Mouse (Mus musculus) hindbrain, postnatal 0 days (tissue): Measurements from ENCODE around the gene Gm14443. TPM values are rescaled to one million over a fixed set of nuclear protein-coding genes. Genes with fewer than 3 reads are reported as not detected.
"Not testable (repeated sequence)": the region's sequence is repeated elsewhere in the genome, so short reads cannot be mapped to it uniquely, and the experiment has no call there.

Source experiments
- ATAC-seq: fragments of 200-750 bp; cut with Nextera tagmentation; 2 replicates; pipeline ENCODE4 v1.8.0; 2017; ENCODE audit warnings: mild to moderate bottlenecking, moderate TSS enrichment, moderate library complexity
- DNase-seq: peaks from one replicate; pipeline ENCODE4 v3.0.0-alpha.2; 2015; ENCODE audit warnings: low spot score
- H3K27ac ChIP-seq: fragments of 300-500 bp; sonication (generic); 2 replicates; pipeline ENCODE4 v1.5.1; 2014; ENCODE audit warnings: mild to moderate bottlenecking
- H3K27me3 ChIP-seq: fragments of 300-500 bp; sonication (generic); 2 replicates; pipeline ENCODE4 v1.6.1; 2014; ENCODE audit warnings: low read length, mixed read lengths; ENCODE audit not compliant: insufficient read depth
- H3K36me3 ChIP-seq: fragments of 300-500 bp; sonication (generic); 2 replicates; pipeline ENCODE4 v1.6.1; 2014; ENCODE audit warnings: low read length, mixed read lengths; ENCODE audit not compliant: insufficient read depth
- H3K4me1 ChIP-seq: fragments of 300-500 bp; sonication (generic); 2 replicates; pipeline ENCODE4 v1.6.1; 2014; ENCODE audit warnings: antibody characterized with exemption, low read length, mixed read lengths; ENCODE audit not compliant: insufficient read depth
- H3K4me2 ChIP-seq: fragments of 300-500 bp; sonication (generic); 2 replicates; pipeline ENCODE4 v1.6.1; 2014; ENCODE audit warnings: low read depth, mild to moderate bottlenecking, low read length, moderate library complexity, mixed read lengths
- H3K4me3 ChIP-seq: fragments of 300-500 bp; sonication (generic); 2 replicates; pipeline ENCODE4 v1.5.1; 2014; ENCODE audit warnings: low read length
- H3K9ac ChIP-seq: fragments of 300-500 bp; sonication (generic); replicated peaks from 2 replicates; pipeline ENCODE4 v1.6.1; 2014; ENCODE audit warnings: mild to moderate bottlenecking, low read length, moderate library complexity, mixed read lengths
- H3K9me3 ChIP-seq: fragments of 300-500 bp; sonication (generic); 2 replicates; pipeline ENCODE4 v1.6.1; 2016; ENCODE audit warnings: low read length, mixed read lengths
- CTCF ChIP-seq: IDR thresholded peaks from 2 replicates; pipeline ENCODE4 v1.5.1; 2016; ENCODE audit warnings: antibody characterized with exemption, control low read depth, low read depth
- WGBS: fragments of 180-500 bp; shearing (Covaris S2); extraction: QIAGEN DNeasy Blood & Tissue Kit; methylation state at CpG from one replicate; pipeline ENCODE4 v1.1.7; 2014; 5-methylcytosine and 5-hydroxymethylcytosine counted together
- polyA plus RNA-seq: library from polyadenylated mRNA; unstranded; fragments of >200 nt; fragmentation: Nextera tagmentation; extraction: Ambion mirVana; gene quantifications from 2 replicates; pipeline ENCODE4 v1.2.1, GENCODE M21; 2015
- total RNA-seq: library from RNA; depleted of rRNA; stranded (reverse); fragments of >200 nt; gene quantifications from 2 replicates; pipeline ENCODE4 v1.2.3, GENCODE M21; 2014; rRNA removed

Gene Gm14443
- total RNA-seq (0.14 and 0.63 TPM in 2 replicates), polyA plus RNA-seq (0.46 and 0.50 TPM in 2 replicates)

DNA sequence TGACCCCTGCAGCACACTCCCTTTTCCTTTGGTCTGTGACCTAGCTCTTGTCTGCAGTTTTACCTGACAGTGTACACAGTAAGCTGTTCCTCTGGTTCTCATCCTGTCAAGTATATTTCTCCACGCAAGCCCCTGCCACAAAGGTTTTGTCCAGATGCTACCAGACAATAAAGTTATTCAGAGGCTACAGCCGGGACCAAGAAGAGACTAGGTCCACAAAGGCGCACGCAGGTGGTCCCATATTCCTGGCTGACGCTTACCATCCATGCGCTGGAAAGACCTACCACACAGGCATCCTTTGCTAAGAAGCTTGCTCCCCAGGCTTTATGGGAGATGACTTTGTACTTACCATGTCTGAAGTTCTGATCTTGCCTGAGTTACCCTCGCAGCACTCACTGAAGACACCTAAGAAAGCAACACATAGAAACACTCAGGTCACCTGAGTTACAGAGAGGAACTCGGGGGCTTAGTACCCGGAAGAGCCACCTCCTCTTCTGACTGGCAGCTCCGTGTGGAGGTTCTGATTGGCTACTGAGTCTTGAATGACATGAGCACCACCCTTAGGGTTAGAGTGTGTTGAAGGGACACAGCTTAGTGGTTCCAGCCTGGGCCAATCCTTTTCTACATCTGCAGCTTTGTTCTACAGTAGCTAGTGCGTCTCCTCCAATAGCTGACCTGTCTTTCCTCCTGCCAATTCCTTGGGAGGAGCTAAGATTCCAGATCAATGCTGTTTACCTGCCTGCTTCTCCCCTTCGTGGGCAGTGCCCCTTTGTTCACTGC lies at the start of gene Gm14443:
Gene Gm14443, minus strand, starts transcription at position 471 of the 780 bp plus-strand sequence.
- H3K36me3 ChIP-seq, DNase-seq, ATAC-seq, H3K9ac ChIP-seq, H3K4me1 ChIP-seq, H3K4me3 ChIP-seq, H3K27me3 ChIP-seq, H3K27ac ChIP-seq, H3K4me2 ChIP-seq, H3K9me3 ChIP-seq: not testable (repeated sequence)
- 81% methylated on average over 12 of the region's 12 CpGs for WGBS

DNA sequence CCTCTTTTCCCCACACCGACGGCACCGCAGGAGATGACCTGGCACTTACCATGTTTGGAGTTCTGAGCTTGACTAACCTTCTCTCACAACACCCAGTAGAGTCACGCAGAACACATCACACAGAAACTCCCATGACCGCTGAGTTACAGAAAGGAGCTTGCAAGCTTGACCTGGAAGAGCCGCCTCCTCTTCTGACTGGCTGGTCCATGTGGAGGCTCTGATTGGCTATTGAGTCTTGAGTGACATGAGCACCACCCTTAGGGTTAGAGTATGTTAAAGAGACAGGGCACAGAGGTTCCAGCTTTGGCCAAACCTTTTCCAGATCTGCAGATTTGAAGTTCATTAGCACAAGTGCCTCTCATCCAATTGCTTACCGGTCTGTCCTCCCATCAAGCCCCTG lies 31.1 kb upstream of the Gm14443 start, which contains the start of gene Gm14391:
Gene Gm14391, minus strand, starts transcription at position 186 of the 400 bp plus-strand sequence.
- not testable (repeated sequence) for H3K36me3 ChIP-seq, H3K9me3 ChIP-seq, H3K9ac ChIP-seq, H3K27me3 ChIP-seq, DNase-seq, ATAC-seq, H3K4me2 ChIP-seq, H3K4me3 ChIP-seq, H3K4me1 ChIP-seq, H3K27ac ChIP-seq
- WGBS: no CpG with 5 or more reads among the region's 7 CpGs

DNA sequence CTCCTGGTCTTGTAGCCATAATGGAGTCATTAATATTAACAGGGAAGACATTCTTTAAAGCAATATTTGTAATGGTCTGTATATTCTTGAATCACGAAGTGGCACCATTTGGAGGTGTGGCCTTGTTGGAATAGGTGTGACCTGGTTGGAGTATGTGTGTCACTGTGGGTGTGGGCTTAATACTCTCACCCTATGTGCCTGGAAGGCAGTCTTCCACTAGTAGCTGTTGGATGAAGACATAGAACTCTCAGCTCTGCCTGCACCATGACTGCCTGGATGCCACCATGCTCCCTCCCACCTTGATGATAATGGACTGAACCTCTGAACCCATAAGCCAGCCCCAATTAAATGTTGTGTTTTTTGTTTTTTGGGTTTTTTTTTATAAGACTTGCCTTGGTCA lies 3.3 kb upstream of the Gm14443 start:
- ATAC-seq, H3K4me2 ChIP-seq, H3K27me3 ChIP-seq, H3K27ac ChIP-seq, H3K9me3 ChIP-seq, H3K4me3 ChIP-seq, H3K9ac ChIP-seq, DNase-seq, H3K36me3 ChIP-seq, H3K4me1 ChIP-seq: not testable (repeated sequence)
- WGBS: 71% methylated on average over 1 of the region's 1 CpGs

DNA sequence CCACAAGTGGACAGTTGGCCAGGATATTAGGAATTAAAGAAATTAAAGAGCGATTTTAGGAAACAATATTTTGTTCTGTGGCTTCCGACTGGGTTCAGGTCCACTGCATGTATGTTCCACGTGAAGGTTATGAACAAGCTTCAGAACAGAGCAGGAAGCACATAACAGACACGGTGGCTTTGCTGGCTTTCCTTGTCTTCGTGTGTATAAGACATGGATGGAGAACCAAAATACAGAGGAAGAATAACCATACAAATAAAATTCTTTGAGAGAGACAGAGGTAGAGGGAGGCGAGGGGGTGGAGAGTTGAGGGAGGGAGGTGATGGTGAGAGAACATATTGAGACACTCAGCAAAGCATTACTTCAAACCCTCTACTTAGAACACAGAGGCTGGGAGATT lies 641 bp upstream of the Gm14443 start:
- H3K27me3 ChIP-seq: no peaks in the 10 kb centered on the region
- DNase-seq: no peak
- no peaks in the 10 kb centered on the region for H3K36me3 ChIP-seq
- no peak overlapping the region for H3K27ac ChIP-seq
- 77% methylated on average over 6 of the region's 6 CpGs for WGBS
- no peak for TF ChIP-seq CTCF
- ATAC-seq: no peak
- no peak overlapping the region for H3K4me2 ChIP-seq
- no peak overlapping the region for H3K4me3 ChIP-seq
- no peaks in the 10 kb centered on the region for H3K4me1 ChIP-seq
- H3K9ac ChIP-seq: no peak overlapping the region
- no peaks in the 10 kb centered on the region for H3K9me3 ChIP-seq

DNA sequence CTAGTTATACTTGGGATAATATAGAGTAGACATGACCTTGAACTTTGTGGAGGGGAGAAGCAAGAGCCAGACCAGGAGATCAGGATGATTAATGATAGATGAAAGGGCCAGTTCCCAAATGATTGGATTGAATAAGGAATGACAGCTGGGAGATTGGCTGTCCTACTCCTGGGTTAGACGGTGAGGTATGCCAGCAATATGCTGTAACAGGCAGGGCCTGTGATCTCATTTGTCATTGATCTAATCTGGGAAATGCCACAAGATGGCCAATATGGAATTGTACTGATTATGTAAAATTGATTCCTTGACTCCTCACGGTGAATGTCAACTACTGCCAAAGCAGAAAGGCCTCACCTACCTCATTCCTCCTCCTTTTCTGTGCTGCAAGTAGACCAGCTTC lies 1.6 kb downstream of the Gm14443 start:
- ATAC-seq, H3K9ac ChIP-seq, H3K4me2 ChIP-seq: not testable (repeated sequence)

DNA sequence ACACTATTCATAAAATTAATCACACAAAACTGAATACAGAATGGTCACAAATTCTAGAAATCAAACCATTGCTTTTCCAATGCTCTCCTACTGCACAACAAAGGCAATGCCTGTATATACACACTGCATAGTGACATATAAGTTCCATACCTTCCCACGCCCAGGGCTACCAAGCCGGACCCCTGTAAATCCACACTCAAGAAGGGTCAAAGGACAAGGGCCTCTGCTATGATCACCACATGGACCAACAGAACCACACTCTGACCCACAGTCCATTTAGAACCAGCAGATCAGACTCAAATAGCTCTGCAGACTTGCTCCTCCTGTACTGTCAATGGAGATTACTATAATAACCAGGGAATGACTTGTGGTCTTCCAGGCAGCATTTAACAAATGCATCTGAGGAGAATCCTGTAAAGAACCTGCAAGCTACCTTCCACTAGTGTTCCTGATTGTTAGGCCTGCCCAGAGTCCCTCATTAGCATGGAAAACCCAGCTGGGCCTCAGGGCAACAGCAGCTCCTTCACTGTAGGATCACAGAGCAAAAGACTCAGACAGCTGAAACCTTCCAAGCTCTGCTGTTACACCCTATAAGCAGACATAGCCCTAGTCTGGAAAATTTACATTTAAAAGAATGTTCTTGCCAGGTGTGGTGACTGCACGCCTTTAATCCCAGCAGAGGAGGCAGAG lies 2.6 kb downstream of the Gm14443 start:
- ATAC-seq, H3K9me3 ChIP-seq, H3K4me1 ChIP-seq, H3K4me2 ChIP-seq, H3K27me3 ChIP-seq, H3K4me3 ChIP-seq, H3K9ac ChIP-seq, H3K36me3 ChIP-seq, DNase-seq, H3K27ac ChIP-seq: not testable (repeated sequence)
- 83% methylated on average over 3 of the region's 3 CpGs for WGBS

More for the DNA sequence above, 1.6 kb downstream of the Gm14443 start:
- H3K27ac ChIP-seq, H3K9me3 ChIP-seq, H3K4me1 ChIP-seq, H3K4me3 ChIP-seq, DNase-seq, H3K27me3 ChIP-seq, H3K36me3 ChIP-seq: not testable (repeated sequence)
- WGBS: 84% methylated on average over 2 of the region's 2 CpGs

DNA sequence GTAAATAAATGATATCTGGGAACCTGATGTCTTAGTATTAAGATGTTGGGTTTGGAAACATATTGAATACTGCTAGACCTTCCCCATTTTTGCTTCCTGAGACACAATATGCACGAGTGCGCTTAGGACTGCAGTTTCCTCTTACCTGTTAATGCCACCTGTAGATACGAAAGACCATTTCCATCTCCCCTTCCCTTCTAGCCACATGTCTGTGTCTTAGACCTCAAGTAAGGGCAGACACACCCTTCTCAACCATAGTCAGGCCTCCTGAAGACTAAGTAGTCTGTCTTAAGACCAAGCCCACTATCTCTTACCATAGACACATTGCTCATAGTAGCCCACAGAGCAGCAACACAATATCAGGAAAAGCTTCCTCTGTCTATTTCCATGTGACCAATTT lies 3.5 kb downstream of the Gm14443 start:
- H3K36me3 ChIP-seq: no peaks in the 10 kb centered on the region
- H3K27me3 ChIP-seq: no peaks in the 10 kb centered on the region
- H3K4me2 ChIP-seq: no peak overlapping the region
- no peak overlapping the region for H3K27ac ChIP-seq
- no peak overlapping the region for H3K9ac ChIP-seq
- no peak for TF ChIP-seq CTCF
- no peaks in the 10 kb centered on the region for H3K4me1 ChIP-seq
- 86% methylated on average over 3 of the region's 3 CpGs for WGBS
- no peak for DNase-seq
- no peak for ATAC-seq
- H3K4me3 ChIP-seq: no peak overlapping the region
- H3K9me3 ChIP-seq: no peaks in the 10 kb centered on the region

DNA sequence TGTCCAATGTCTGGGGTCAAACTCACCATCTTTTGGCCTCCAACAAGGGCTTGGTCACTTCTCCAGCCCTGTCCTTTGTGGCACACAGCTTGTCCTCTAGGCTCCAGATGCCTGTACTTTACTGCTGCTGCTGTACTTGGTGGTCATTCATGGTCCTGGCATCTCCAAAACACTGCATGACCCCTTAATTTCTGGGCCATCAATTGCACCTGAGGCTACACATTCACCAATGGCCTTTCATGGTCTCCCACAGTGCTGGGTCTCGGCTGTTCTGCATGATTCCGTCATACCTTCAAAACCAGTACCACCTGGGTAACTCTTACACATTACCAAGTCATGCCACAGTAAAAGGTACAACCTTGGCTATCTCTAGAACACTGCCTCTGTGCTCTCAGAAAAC lies 8.8 kb downstream of the Gm14443 start:
- not testable (repeated sequence) for H3K9ac ChIP-seq, H3K27ac ChIP-seq, H3K27me3 ChIP-seq, H3K4me2 ChIP-seq, H3K4me3 ChIP-seq, DNase-seq, ATAC-seq, H3K9me3 ChIP-seq, H3K4me1 ChIP-seq, H3K36me3 ChIP-seq
- 84% methylated on average over 2 of the region's 2 CpGs for WGBS

DNA sequence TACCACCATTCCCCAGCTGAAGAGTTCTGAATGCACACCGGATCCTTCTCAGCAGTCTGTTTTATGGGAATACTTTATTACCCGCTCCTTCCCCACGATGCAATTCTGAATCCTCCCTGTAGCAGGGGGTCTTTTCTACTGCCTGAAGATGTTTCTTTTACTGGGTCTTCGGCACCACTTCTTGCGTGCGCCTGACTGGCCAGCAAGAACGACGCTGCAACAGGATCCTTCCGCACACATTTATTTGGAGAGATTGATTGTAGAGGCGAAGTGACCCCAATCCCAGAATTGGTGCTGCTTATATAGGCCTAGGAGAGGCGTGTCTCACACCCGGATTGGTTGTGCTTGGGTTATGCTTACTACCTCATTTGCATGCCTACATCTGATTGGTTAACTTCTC lies 10.6 kb downstream of the Gm14443 start:
- H3K4me3 ChIP-seq: not testable (repeated sequence)
- WGBS: 95% methylated on average over 12 of the region's 12 CpGs

DNA sequence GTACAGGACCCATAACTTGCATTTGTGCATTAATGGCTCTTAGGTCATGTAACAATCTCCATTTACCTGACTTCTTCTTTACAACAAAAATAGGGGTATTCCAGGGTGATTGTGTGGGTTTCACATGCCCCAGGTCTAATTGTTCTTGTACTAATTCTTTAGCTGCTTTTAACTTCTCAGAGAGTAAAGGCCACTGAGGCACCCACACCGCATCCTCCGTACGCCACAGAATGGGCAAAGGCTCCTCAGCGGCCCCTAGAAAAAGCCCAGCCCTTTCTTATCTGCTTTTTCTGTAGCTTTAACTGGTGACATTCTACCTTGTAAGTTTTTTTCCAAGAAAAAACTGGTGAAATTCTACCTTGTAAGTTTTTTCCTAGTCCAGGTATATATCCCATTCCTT lies 14.2 kb downstream of the Gm14443 start:
- not testable (repeated sequence) for H3K27me3 ChIP-seq, DNase-seq, H3K27ac ChIP-seq, ATAC-seq, H3K9me3 ChIP-seq, H3K4me2 ChIP-seq, H3K36me3 ChIP-seq, H3K4me3 ChIP-seq, H3K9ac ChIP-seq, H3K4me1 ChIP-seq
- WGBS: 96% methylated on average over 4 of the region's 4 CpGs

More for the DNA sequence above, 10.6 kb downstream of the Gm14443 start:
- H3K27ac ChIP-seq, DNase-seq, H3K9me3 ChIP-seq, H3K4me2 ChIP-seq, H3K9ac ChIP-seq, H3K36me3 ChIP-seq, H3K4me1 ChIP-seq, H3K27me3 ChIP-seq, ATAC-seq: not testable (repeated sequence)
